Mouse (Mus musculus): ENCODE data around the gene Cc2d1a. TPM values are rescaled to one million over a fixed set of nuclear protein-coding genes. Genes with fewer than 3 reads are reported as not detected.

Gene Cc2d1a
- total RNA-seq, 2 experiments from 2014 or later: 12.1 to 12.6 TPM

DNA sequence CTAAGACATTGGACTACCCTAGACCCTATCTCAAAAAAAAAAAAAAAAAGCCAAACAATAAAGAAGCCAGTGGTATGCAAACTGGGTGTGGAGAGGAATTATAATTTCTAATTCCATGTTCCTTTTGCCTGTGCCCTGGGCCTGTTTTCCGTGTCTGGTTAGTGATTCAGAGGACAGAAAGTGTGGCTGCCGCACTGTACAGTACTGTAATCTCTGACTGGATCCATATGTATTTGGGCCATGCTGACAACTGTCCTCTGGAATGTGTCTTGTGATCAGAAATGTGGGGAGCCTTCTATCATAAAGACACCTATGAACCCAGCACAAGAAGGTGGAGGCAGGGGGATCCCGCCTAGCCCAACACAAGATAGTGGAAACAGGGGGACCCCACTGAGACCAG, 25.6 kb downstream of the Cc2d1a start:
- DNase-seq: no peak
- intact Hi-C loops (cut with DNase I; ENCODE audit: low total_unique reads): no loop called here

DNA sequence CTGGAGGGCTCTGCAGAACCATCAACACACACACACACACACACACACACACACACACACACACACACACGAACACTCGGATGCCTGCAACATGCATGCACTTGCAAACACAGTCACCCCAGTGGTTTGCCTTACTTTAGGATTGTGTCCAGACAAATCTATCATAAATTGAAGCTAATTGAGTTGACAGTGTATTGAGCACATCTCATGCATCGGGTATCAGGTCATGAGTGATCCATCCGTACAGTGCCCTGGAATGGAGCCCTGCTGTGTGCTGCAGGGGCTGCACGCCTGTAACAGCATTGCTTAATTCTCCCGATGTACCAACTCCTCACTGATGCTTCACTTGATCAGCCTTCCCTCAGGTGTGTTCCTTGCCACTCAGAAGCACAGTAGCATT, 32.1 kb downstream of the Cc2d1a start:
- intact Hi-C loops (cut with DNase I; ENCODE audit: low total_unique reads): no loop called here
- no peak for DNase-seq

DNA sequence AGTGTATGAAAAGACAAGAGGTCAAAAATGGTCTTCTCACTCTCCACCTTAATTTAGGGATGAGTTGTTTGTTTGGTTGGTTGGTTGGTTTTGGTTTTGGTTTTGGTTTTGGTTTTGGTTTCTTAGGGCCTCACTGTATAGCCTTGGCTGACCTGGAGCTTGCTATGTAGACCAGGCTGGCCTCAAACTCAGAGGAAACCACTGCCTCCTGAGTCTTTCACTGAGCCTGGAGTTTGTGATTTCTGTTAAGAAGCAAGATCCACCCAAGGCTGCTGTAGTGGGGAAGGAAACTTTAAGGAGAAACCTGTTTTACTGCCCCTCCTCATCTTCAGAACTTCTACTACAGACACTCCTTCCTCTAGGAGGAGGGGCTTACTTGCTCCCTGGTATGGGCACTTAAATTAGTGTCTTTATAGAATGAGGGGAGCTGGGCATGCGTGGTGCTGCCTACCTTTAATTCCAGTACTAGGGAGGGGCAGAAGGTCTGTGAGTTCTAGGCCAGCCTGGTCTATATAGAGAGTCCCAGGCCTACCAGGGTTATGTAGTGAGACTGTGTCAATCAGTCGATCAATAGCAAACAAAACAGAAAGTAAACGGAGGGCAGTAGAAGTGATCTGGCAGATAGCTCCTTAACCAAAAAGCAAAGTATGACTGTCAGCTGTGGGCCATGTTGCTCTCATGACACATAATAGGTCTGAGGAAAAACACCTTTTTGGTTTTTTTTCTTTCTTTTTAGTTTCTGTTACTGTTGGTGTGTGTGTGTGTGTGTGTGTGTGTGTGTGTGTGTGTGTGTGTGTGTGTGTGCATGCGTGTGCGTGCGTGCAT, 41.3 kb downstream of the Cc2d1a start:
- no peak for DNase-seq
- intact Hi-C loops (cut with DNase I; ENCODE audit: low total_unique reads): no loop called here

DNA sequence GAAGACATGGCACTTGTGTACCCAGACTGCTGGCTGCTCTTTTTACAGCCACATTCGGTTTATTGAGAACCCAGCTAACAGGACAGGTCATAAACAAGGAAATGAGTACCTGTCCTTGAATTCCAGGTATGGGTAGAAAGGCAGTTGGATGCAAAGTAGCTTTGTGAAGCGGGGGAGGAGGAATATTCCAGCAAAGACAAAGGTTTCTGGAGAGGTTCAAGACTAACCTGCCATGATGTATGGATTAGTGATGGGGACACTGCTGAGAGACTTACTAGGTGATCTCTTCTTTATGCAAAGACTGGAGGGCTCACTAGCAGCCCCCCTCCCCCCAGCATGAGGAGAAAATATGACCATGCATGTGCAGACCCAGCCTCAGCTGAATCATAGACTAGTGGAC, 42.1 kb downstream of the Cc2d1a start:
- DNase-seq: no peak
- intact Hi-C loops (cut with DNase I; ENCODE audit: low total_unique reads): no loop called here

GRCm38 (mm10) chr8:84104697-84105609, 42.8 kb downstream of the Cc2d1a start, which contains the start of gene Dcaf15:
Dcaf15 (minus strand) TSS chr8:84104768.
- DNase-seq: peak; percentile 98
- intact Hi-C loops (cut with DNase I; ENCODE audit: low total_unique reads): no loop called here

DNA sequence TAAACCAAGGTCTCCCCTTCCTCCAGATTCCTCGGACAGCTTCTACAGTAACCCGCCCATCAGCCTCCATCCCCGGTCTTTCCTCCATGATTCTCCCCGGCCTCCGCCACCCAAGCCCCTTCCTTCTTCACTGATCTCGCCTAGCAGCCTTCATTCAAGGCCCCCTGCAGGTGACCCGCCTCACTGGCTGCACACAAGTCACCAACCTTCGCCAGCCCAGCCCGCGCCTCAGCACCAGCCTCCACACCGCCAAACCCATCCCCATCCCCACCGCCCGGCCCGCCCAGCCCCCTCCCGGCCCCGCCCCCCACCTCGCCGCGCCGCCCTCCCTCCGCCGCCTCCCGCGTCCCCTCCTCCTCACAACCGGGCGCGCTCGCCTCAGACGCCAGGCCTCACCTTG, 43.5 kb downstream of the Cc2d1a start:
- no peak for DNase-seq
- intact Hi-C loops (cut with DNase I; ENCODE audit: low total_unique reads): no loop called here

DNA sequence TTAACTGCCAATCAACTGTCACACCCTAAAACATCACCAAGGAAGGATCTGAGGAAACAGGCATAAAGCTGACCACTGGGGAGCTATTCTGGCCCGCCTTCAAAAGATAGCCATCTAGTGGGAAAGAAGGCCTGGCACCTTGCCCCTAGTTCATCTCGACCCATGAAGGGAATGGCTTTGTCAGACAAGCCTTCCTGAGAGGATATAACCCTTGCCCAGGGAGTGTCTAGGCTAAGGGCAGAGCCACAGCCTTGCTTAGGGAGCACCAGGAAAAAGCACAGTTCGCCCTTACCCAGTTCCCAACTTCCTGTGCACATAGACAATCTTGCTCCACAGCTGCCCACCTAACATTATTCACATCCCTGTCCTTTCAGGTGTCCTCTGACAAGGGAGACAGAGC, 44.1 kb downstream of the Cc2d1a start:
- intact Hi-C loops (cut with DNase I; ENCODE audit: low total_unique reads): no loop called here
- no peak for DNase-seq

GRCm38 (mm10) chr8:84101476-84102270, 46.1 kb downstream of the Cc2d1a start:
- intact Hi-C loops (cut with DNase I; ENCODE audit: low total_unique reads): no loop called here
- no peak for DNase-seq

DNA sequence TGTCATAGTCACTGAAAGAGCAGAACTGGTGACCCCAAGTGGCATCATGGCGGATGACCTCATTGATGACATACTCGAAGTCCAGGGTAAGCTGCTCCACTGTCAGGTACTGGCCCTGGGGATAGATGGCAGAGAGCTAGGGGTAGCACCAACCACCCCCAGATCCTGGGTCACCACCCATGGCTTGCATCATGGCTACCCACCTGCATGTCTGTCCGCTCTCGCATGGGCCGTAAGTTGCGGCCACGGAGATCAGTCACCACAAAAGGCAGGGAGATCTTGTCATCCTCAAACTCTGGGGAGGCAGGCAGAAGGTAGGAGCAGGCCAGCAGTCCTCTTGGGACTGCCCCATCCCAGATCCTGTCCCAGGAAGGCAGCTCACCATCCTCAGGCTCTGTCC, 49.4 kb downstream of the Cc2d1a start:
- intact Hi-C loops (cut with DNase I; ENCODE audit: low total_unique reads): no loop called here
- DNase-seq: no peak

DNA sequence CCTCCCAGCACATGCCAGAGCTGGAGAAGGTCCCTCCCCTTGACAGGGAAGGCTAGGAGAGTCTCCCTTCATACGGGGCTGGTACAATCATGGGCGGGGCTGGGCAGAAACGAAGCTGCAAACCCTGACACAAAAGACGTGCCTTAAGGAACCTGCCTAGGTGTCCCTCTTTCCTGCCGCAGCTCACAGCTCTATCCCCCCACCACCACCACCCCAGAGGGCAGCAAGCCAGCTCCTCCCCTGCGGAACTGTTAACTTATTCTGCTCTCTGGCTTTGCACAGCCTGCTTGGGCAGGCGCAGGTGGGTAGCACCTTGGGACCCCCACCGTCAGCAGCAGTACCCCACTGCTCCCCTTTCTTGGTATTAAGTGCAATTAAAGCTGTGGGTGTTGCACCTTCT, 51.7 kb downstream of the Cc2d1a start:
- DNase-seq: no peak
- intact Hi-C loops (cut with DNase I; ENCODE audit: low total_unique reads): no loop called here

GRCm38 (mm10) chr8:84090585-84090984, 57.2 kb downstream of the Cc2d1a start:
- intact Hi-C loops (cut with DNase I; ENCODE audit: low total_unique reads): no loop called here
- DNase-seq: no peak

DNA sequence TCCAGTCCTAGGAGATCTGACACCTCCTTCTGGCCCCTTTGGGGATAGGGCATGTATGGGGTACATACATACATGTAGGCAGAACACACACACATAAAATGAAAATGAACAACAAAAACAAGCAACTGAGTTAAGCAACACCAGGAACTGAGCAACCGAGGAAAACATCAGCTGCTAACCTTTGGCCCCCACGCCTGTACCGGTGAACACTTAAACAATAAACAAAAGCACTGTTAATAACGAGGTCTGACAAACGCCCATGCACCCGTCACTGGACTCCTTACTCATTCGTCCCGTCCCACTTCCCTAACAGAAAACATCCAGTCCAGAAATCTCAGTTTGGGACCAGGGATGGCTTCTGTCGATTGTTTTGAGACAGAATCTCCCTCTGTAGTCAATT, 58.5 kb downstream of the Cc2d1a start:
- intact Hi-C loops (cut with DNase I; ENCODE audit: low total_unique reads): no loop called here
- no peak for DNase-seq

DNA sequence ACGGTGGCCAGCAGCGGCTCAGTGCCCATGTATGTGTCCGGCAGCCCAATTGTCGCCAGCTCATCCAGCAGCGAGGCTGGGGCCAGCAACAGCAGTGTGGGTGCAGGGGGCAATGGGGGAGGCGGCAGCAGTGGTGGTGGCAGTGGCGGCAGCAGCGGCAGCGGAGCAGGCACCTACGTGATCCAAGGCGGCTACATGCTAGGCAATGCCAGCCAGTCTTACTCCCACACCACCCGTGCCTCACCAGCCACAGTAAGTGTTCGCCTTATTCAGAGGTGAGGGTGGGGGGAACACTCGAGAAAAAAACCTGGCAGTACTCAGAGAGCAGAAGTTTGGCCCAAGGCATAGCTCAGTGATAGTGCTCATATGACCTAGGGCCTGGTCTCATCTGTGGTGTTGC, 59.9 kb downstream of the Cc2d1a start:
- no peak for DNase-seq
- intact Hi-C loops (cut with DNase I; ENCODE audit: low total_unique reads): no loop called here

DNA sequence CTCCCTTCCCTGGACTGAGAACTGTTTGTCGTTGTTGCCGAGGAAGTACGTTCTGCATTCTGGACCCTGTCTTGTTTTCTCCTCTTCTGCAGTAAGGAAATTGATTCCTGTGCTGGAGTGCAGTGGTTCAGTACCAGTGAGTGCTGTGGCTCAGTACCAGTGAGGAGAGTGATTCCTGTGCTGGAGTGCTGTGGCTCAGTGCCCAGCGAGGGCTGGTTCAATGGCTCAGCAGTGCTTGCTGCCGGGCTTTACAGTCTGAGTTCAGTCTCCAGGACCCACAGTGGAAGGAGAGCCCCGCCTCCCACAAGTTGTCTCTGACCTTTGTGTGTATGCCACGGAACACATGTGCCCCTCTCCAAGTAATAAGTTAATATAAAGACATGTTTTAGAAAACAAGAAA, 60.6 kb downstream of the Cc2d1a start:
- intact Hi-C loops (cut with DNase I; ENCODE audit: low total_unique reads): no loop called here
- DNase-seq: no peak

- intact Hi-C loops (cut with DNase I; ENCODE audit: low total_unique reads): no loop called here
- DNase-seq: no peak
Observed at GRCm38 (mm10) chr8:84084341-84085115, 63.2 kb downstream of the Cc2d1a start.

DNA sequence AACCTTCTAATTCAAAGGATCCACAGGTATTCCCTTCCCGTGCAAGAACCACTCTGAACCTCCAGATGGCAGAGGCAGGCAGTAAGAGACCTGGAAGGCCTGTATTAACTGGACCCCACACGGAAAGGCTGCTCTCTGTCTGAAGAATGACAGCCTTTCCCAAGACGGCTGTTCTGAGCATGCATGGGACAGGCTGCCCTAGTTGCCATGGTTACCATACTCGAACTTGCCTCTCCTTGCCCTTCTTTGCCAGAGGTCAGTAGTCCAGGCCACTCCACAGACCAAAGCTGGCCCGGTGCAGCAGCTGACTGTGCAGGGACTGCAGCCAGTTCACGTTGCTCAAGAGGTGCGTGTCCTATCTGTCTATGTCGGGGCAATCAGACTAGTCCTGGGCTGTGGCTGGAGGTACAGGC, 63.9 kb downstream of the Cc2d1a start:
- peak; percentile 69 for DNase-seq
- intact Hi-C loops (cut with DNase I; ENCODE audit: low total_unique reads): no loop called here
